Mouse (Mus musculus) natural killer cell, adult 2 months (primary cell): Measurements from ENCODE around the gene Gm42791.
A peak's percentile ranks its signal among the peaks of the same experiment; 100 is the strongest.

Experiments
- DNase-seq, 2 experiments: peaks; one replicate each; pipeline ENCODE4 v3.0.0; 2022; ENCODE audit warnings: low spot score in 2 of 2

Gm42791 gene

DNA sequence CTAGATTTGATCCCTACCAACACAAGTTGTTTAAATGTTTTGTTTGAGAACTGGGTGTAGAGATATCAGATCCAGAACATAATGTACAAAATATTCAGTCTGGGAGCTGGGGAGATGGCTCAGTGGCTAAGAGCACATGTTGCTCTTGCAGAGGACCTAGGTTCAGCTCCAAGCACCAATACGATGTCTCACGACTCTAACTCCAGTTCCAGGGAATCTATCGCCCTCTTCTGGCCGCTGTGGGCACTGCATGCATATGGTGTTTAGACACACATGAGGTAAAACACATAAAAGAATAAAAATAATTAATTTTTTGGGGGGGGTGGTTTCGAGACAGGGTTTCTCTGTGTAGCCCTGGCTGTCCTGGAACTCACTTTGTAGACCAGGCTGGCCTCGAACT lies 42.5 kb downstream of the Gm42791 start:
- peak; percentile 34 to 73 for DNase-seq

DNA sequence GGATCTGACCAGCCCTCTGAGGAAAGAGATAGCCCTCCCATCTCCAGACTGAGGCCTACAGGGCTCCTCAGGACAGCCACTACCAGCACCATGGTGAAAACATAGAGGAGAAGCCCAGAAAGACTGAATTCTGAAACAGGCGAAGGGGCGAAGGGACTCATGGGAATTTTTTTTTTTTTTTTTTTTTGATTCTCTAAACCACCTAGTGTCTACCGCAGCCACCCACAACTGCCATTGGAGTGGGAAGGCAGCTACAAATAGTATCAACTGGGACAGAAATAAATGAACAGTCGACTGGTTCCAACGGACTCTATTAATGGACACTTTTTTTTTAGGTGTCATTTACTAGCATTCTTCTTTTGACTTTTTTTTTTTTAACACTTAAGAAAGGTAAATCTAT lies 43.6 kb downstream of the Gm42791 start:
- no peak for DNase-seq

DNA sequence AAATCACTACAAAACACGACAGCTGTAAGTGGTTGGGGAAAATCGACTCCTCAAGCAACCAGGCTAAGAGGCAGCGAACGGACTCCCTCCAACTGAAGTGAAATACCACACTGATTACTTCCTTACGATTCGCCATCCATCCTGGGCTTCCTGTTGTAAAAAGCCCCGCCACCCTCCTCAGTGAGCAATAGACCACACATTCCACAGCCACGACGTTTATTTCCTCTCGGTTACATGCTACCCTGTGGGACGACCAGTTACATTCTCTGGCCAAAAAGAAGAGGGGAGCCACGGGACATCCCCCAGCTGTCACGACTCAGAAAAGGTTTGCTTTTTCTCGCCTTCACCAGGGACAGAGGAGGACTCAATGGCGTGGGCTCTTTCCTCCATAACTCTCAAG lies 44.9 kb downstream of the Gm42791 start:
- no peak for DNase-seq

DNA sequence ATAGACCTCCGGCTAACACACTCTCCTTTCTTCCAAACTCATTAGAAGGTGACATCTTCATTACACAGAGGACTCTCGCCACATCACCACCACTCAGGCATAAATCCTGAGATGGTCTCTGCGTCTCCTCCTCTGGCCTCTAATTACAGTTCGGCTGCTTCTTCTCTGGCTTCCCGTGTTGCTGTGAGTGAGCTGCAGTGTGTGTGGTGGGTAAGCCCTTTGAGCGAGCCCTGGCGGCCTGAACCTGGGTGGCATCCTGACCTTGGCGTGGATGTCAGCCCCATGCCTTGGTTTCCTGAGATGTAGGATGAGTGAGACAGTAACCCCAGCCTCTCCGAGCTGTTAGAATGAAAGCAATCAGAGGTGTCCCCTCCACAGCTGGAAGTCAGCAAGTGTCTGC lies 46.4 kb downstream of the Gm42791 start:
- DNase-seq = no peak

DNA sequence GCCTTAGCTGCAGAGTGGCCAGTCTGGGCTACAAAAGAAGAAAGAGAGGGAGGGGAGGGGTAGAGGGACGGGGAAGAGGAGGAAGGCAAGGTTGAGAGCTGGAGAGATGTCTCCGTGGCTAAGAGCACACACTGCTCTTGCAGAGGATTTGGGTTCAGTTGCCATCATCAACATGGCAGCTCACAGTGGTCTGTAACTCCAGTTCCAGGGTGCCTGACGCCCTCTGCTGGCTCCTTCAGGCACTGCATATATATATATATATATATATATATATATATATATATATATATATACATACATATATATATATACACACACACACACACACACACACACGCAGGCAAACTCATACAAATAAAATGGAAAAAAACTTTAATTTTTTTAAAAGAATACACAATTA lies 47.5 kb downstream of the Gm42791 start:
- no peak for DNase-seq

DNA sequence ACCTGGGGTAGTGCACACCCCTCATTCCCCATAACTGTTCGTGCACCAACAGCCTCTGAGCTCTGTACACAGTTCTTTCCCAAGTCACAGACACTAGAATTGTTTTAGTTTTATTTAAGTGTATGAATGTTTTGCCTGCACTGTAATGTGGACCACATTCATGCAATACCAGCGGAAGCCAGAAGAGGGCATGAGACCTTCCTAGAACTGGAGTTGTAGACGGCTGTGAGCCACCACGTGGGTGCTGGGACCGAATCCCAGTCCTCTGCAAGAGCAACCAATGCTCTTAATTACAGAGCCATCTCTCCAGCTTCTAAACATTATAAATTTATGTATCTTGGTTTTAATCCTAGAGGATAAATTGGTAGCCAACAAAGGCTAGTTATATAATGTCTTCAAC lies 48.2 kb downstream of the Gm42791 start:
- DNase-seq = peak; percentile 19 to 35

DNA sequence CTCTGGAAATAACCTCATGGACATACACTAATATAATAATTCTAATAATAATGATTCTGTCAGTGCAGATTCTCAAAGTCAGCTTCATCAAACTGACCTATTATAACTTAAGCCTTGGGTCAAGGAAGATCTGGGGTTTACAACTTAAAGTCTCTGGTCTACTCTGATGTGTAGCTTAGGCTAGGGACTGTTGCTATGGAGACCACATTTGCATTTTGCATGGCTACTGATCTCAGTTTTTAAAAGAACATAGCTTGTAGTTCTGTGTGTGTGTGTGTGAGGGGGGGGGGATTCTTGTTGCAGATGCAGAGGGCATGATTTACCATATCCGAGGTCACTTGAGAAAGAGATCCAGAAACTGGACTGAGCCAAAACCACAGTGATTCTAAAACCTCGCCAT lies 49.2 kb downstream of the Gm42791 start:
- no peak for DNase-seq

DNA sequence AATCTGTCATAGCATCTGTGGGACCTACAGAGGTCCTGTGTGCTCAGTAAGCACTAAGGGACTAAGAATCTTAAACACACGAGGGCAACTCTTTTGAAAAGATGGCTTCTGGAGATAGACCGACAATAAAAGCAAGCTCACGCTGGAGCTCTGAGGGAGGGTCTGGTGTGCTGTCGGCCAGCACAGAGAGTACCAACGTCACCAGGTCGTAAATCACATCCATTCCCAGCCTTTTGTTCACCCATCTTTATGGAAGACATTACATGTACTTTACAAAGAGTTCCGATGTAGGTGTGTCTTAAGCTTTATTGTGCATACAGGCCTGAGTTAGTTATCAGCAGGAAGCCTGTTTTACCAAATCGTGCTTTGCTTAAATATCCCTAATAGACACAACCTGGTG lies 50.9 kb downstream of the Gm42791 start:
- DNase-seq = no peak

DNA sequence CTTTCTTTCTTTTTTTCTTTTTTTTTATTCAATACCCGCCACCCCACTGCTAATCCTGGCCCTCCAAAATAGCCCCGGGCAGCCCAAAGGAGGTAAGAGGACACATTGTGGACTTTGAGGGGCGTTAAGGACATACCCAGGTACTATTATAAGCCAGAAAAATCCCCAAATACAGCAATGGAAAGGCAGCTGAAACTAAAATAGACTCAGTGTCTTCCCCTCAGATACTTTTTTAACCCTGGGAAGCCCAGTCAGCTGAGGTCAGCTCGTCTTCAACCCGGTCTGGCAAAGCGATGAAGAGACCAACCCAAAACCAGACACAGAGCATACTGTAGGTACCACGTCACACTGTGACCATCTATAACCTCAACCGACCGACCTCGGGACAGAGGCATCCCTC lies 51.5 kb downstream of the Gm42791 start:
- DNase-seq = no peak

DNA sequence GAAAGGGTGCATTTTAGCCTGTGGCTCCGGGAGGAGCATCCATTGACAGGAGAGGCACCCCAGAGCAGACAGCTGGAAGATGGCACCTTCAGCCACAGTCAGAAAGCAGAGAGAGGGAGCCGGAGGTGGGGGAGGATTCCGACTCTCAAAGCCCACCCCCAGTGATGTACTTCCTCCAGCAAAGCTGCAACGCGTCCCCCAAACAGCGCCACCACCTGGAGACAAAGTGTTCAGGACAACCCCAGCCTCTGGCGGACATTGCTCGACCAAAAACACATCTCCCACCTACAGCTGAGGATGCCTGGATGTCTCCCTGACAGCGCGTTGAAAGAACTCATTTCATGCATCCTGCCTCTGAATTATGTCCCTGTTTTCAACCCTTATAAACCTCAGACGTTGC lies 52.0 kb downstream of the Gm42791 start:
- DNase-seq = no peak

DNA sequence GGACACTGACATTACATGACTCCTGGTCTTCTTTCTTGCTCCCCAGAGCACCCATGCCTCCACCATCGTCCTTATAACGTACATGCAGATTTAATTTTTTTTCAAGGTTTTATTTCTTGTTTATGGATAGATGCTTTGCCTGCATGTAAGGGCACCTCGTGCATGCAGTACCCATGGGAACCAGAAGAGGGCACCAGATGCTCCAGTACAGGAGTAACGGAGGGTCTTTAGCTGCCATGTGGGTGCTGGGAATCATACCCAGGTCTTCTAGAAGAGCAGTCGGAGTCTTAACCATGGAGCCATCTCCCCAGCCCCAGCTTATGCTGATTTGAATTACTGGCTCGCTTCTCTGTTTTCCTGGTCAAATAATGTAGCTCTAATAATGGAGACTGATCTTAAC lies 52.6 kb downstream of the Gm42791 start:
- no peak for DNase-seq

DNA sequence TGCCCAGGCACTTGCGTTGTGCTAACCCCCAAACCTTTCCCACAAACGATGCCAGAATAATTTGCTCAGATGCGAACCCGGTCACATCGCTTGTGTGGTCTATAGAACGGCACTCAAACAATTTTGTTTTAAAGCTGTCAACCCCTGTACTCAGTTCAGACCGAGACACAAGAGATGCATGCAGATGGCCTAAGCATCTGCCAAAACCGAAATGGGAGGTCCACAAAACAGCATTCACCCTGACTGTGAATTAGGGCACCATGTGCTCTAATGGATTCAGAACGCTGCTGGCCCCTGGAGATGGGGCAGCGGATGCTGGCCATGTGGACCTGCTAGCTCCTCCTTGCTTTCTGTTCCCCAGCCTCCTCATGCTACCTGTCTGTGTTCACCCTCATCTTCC lies 53.1 kb downstream of the Gm42791 start:
- no peak for DNase-seq

DNA sequence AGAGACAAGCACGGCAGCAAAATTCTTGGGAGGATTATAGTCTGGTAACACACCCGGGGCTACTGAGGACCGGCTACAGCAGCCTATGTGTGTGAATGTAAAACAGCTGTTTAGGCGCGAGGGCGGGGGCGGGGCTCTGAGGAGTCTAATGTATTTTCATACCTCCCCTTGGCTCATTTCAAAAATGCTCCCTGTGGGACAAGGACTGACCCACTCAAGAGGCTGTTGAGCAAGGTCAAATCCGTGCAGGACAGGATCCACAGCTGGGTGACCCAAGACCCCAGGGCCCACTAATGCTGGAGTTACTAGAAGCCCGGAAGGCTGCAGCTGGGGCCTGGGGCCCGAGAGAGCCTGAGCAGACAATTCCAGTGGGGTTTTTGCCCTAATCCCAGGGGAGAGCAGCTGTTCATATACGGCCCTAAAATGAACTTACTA lies 55.0 kb downstream of the Gm42791 start:
- DNase-seq = no peak

DNA sequence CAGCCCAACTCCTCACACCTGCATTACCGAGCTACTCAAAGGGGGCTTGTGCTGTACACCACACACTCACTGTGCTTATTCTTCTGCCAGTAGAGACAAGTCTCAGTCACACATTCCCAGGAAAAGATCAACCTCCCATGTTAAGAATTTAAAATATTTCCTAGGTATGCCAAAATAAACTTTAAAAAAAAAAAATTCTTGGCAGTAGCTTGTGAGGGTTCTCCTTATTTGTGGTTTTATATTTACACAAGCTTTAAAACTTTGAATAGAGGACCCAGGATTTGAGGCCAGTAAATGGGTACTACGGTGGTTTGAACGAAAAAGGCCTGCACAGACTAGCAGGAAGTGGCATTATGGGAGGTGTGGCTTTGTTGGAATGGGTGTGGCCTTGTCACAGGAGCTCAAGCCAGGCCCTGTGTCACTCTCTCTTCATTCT lies 58.4 kb downstream of the Gm42791 start:
- no peak for DNase-seq

DNA sequence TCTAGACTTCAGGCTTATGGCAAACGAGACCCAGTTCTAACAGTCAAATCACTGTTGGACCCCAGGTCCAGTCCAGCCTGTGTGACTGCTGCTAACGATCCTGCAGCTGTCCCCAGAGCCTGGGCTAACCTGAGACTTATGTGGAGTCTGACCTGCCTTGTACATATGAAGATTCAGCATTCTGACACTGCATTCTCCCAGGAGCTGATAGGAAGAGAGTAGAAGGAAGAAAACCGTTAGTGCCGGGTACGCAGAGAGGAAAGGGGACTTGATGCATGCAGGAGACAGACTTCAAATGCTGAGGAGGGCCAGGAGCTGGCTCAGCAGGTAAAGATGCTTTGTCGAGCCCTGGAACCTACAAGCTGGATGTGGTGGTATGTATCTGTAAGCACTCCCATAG lies 59.1 kb downstream of the Gm42791 start:
- DNase-seq = no peak

DNA sequence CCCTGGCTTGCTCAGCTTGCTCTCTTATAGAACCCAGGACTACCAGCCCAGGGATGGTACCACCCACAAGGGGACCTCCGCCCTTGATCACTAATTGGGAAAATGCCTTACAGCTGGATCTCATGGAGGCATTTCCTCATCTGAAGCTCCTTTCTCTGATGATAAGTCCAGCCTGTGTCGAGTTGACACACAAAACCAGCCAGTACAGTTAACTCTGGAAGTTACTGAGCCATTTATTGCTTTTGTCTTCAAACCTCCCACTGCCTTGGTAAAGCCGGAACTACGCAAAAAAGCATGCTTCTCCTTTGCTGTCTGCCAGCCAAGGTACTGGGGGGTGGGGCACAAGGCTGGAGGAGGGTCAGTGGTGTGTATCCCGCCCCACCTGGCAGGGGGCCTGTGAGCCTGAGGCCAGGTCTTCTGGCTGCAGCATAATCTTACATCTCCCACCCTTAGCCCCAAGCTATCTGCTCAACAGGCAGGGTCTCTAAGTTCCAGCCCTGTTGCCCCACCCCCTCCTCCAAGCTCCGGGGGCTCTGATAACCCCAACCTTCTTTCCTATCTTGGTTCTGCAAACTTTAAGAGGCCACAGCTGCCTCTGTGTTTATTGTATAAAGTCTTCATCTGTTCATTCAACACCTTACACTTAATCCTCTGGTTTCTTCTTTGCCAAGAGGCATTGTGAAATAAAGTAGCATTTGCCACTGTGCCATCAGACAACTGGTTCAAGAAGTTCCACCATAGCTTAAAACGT lies 59.7 kb downstream of the Gm42791 start:
- DNase-seq = no peak

DNA sequence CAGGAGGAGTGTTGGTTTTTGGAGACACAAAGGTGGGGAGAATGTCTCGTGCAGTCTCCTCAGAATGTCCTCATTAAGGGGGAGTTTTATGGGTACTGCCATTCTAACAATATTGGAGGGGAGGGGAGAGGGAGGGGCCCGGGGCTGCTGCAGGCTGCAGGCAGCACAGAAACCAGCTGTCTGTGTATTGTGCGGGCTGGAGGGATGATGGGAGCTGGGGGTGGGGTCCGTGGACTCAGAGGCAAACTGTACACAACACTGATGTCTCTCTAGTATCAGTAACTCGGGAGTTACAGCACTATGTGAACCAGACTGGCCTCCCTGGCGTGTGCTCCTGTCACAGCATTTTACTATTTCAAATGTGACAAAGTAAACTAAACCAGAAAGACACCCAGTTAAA lies 60.5 kb downstream of the Gm42791 start:
- DNase-seq = no peak

DNA sequence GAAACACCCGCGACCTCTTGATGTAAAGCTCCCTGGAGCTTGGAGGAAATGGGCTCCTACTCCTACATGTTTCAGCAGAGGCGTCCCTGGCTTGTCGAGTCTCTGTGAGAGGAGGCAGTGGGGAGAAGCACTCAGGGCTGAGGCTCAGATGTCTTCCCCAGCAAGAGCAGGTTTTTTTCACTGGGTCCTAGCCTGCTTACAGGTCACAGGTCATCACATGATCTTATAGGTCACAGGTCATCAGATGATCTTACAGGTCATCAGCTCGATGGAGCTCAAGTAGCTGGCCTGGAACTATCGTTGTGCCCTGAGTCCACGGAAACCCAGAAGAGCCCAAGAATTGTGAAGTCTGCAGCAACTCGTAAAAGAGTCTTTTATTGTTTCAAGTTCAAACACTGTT lies 61.2 kb downstream of the Gm42791 start:
- DNase-seq = no peak

DNA sequence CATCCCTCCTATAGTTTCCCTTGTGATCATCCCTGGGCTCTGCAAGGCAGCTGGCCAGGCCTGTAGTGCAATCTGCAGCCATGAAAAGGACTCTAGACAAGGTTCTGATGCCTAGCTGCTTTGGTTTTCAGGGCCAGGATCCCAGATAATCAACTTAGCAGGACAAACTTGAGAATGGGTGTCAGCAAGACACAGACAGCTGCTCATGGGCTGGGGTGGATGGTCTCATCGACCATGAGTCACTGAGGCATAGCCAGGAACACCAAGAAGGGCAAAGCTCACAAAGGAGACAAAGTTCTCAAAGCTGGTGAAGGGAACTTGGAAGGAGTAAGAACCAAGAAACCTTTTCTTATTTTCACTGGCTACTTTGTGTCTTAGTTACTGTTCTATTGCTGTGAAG lies 63.6 kb downstream of the Gm42791 start:
- no peak for DNase-seq

DNA sequence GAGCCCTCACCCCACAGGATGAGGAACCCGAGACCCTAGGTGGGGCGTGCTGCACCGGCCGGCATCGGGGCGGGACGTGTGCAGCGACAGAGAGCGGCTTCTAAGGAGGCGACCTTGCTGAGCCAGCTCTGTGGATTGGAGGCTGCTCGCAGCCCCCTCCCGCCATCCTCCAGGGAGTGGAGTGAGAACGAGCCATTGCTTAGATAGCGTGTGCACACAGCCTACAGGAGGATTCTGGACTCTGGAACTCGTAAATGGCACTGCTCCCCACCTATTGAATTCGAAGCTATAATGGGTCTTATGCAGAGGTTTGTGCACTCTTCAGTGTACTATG lies 65.9 kb downstream of the Gm42791 start, which contains the start of gene Katnal1:
Katnal1 (minus strand) TSS at position 205 of the 334 bp plus-strand sequence.
- no peak for DNase-seq

DNA sequence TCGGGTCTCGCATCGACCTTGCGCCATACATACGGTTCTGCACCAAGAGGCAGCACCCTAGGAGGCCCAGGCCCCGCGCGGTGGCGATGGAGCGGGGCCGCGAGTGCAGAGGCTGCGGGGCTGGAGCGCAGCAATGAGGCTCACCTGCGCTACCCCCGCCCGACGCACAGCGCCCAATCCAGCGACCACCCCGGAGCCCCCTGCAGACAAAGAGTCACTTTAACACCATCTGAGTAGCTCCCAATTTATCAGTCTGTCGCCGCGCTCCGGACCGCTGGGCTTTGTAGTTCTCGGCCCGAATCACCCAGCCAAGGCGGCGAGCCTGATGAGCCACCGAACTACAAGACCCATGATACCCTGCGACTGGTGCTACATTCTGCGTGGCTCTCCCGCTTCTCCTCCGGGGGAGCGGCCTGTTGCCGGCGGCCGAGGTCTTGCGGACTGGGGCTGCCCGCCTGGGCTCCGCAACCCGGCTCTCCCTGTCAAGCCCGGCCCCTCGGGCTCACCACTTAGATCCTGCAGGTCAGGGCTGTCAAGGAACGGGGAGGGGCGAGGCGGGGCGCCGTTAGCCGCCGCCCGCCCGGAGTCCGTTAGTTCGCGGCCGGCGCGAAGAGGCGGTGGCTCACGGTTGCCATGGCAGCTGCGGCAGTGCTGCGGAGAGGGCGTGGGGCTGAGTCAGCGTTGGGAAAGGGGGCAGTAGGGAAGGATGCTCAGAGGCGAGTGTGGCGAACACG lies 66.4 kb downstream of the Gm42791 start:
- peak; percentile 86 to 87 for DNase-seq

DNA sequence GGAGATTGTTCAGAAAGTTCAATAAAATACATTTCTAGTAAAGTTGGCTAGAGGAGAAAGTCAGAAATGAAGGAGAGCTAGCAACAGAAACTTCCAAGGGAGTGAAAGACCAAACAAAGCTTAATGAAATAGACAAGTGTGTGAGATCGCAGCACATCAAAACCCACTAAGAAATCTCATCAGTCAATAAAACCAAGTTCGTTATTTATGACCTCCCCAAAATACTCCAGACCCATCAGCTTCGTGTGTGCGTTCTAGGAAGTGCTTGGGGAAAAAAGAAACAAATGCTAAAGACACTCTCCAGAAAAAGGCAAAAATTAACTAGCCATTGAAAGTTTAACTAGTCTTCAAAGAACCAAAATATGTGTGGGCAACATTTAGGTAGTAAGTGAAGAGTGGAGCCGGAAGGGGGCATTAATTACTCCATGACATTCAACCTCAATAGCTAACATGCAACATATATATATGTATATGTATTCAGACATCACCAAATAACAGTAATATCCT lies 67.2 kb downstream of the Gm42791 start:
- DNase-seq = no peak

DNA sequence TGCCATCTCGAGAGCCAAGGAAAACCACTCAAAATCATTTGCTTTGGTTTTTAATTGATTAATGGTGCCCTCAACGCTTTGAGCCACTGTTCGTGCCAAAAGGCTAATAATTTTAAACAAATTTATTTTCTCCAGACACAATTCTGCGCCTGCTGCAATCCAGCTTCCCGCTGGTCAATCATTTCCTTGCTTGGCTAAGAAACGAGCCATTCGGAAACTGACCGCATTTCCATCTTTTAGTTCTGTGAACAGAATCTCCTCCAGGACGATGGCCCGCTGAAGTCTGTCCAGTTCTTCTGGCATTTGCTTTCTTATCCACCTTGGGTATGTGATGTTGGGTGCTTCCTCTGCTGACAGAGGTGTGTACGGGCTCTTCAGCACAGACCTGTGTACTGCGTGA lies 70.4 kb downstream of the Gm42791 start:
- no peak for DNase-seq
